Mouse (Mus musculus) small intestine, adult 10 weeks (tissue): Measurements from ENCODE around the gene Gon4l. TPM values are rescaled to one million over a fixed set of nuclear protein-coding genes. Genes with fewer than 3 reads are reported as not detected.

Source experiments
- polyA plus RNA-seq: library from polyadenylated mRNA; stranded (reverse); fragments of 350-450 nt; fragmentation: Illumina TruSeq; extraction: RNeasy Lipid Tissue Mini Kit (QIAGEN cat#74804); gene quantifications from one replicate; pipeline ENCODE4 v1.2.3, GENCODE M21; 2014; ENCODE audit warnings: low replicate concordance

The Gon4l gene
- polyA plus RNA-seq: 4.2 TPM

DNA sequence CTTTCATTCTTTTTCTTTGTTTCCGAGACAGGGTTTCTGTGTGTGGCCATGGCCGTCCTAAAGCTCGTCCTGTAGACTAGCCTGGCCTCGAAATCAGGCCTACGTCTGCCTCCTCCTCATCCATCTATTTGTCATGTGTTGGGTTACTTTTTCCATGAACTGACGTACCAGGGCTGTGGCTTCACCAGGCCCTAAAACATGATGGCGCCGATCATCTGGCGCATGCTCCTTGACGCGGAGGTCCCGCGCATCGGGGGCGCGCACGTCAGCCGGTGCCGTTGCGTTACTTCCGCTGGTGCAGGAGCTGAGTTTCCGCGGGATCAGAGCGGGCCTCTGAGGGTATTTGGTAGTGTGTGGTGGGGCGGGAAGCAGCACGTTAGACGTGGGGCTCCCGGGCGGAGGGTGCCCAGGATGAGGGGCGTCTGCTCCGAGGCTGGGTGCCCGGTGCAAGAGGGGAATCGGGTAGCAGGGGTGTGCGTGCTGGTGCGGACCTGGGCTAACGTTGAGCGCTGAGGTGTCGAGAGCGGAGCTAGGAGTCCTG lies at the start of gene Gon4l:
TSS of gene Gon4l (plus strand) at position 281 of the 541 bp plus-strand sequence.

DNA sequence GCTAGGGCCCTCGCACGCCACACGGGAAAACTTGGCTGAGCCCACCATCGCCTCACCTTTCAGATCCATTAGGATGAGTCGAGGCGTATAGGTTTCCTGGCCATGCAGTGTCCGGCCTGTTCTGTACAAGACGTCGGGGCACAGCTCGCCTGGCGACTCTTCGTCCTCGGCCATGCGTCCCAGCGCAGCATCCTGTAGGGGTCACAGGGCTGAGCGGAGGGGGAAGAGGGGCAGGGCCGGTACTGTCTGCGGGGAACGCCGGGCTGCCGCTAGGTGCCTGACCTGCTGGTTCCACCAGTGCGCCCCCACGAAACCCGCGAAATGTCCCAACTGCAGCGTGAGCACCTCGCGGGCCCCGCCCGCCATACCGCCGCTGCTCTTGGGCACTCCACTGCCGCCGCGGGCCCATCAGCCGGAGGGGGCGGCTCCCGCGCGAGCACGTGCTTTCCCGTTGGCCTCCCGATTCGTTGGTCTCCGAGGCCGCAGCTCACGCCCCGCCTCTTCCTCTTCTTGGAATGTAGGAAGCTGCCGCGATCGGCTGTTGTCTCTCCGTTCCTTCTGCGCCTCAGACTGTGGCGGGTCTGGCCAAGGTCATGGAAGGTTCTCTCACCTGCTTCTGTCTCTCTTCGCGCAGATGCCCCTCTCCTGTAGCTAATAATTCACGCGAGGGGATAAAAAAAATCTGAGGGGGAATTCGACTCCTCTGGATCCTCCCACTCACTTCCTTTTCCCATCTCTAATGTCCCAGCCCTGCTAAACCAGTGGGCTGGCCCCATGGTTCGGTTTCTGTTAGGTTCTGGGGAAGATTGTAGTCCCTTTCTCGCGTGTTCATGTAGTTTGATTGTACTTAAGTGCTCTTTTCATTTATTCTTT lies 78.7 kb downstream of the Gon4l start, which contains the start of gene Msto1:
TSS of gene Msto1 (minus strand) at position 489 of the 873 bp plus-strand sequence.

DNA sequence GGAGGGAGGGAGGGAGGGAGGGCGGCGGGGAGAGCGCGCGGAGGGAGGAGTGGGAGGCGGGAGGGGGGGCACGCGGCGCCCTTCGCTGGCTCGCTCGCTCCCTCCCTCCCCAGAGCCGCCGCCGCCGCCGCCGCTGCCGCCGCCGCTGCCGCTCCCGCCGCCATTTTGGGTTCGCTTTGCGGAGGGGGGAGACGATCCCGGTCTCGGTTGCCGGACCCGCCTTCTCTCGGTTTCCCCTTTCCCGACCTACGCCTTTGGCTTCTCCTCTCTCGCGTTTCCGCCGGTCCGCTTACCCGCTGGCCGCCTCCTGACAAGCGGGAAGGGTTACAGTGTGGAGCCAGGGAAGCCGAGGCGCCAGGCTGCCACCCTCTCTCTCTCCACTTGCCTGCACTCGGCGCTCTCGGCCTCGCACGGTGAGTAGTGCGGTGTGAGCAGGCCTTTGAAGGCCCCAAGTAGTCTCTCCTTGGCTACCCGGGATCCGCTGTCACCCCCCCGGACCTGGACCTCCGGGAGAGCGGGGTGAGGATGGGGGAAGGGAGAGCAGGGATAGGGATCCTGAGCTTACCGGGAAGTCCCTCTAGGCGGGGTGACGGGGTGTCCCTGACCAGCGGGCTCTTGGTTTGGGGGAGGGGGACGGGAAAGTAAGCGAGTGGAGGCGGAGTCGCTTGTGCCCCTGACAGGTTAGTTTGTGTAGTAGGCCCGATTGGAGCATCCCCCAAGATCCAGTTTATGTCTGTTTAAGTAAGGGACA lies 115.7 kb downstream of the Gon4l start, which contains the start of the genes Ash1l and Dap3:
TSS of gene Ash1l (plus strand) at position 47 of the 751 bp plus-strand sequence.
TSS of gene Dap3 (minus strand) at position 606 of the 751 bp plus-strand sequence.

Other genes starting within 250 kb of the Gon4l start
- gene Arhgef2, start 229.3 kb upstream of the Gon4l start, polyA plus RNA-seq: 17.8 TPM
- not detected for gene Rxfp4, start 182.1 kb upstream of the Gon4l start, polyA plus RNA-seq
- 73.0 TPM for gene Khdc4, start 149.4 kb upstream of the Gon4l start, polyA plus RNA-seq
- gene Rit1, start 118.4 kb upstream of the Gon4l start, polyA plus RNA-seq: 4.8 TPM
- 5.4 TPM for gene Syt11, start 60.1 kb upstream of the Gon4l start, polyA plus RNA-seq
- gene Msto1, start 78.8 kb downstream of the Gon4l start, polyA plus RNA-seq: not detected
- 23.5 TPM for gene Ash1l, start 115.4 kb downstream of the Gon4l start, polyA plus RNA-seq
- 62.5 TPM for gene Dap3, start 116.0 kb downstream of the Gon4l start, polyA plus RNA-seq